Mouse (Mus musculus) limb, embryonic 14.5 days (tissue): ENCODE results near the gene Cep57l1. TPM values are rescaled to one million over a fixed set of nuclear protein-coding genes. Genes with fewer than 3 reads are reported as not detected.
"Not testable (repeated sequence)": the region's sequence is repeated elsewhere in the genome, so short reads cannot be mapped to it uniquely, and the experiment has no call there.

Experiments used
- ATAC-seq: fragments of 200-750 bp; cut with Nextera tagmentation; 2 replicates; pipeline ENCODE4 v1.8.0; 2017; ENCODE audit warnings: low read depth, moderate number of reproducible peaks, moderate TSS enrichment; ENCODE audit not compliant: low FRiP score
- DNase-seq: peaks from one replicate; pipeline ENCODE4 v3.0.0-alpha.2; 2015; ENCODE audit warnings: low spot score
- H3K27ac ChIP-seq: fragments of 300-500 bp; sonication (generic); replicated peaks from 2 replicates; pipeline ENCODE4 v1.5.1; 2014; ENCODE audit warnings: low read depth, mild to moderate bottlenecking, low read length, moderate library complexity, mixed read lengths
- H3K27me3 ChIP-seq: fragments of 300-500 bp; sonication (generic); 2 replicates; pipeline ENCODE4 v1.6.1; 2014; ENCODE audit warnings: low read length, mixed read lengths; ENCODE audit not compliant: control insufficient read depth, insufficient read depth
- H3K36me3 ChIP-seq: fragments of 300-500 bp; sonication (generic); 2 replicates; pipeline ENCODE4 v1.6.1; 2014; ENCODE audit warnings: mild to moderate bottlenecking, low read length, moderate library complexity, mixed read lengths; ENCODE audit not compliant: control insufficient read depth, insufficient read depth
- H3K4me1 ChIP-seq: fragments of 300-500 bp; sonication (generic); 2 replicates; pipeline ENCODE4 v1.6.1; 2014; ENCODE audit warnings: antibody characterized with exemption, low read length, mixed read lengths; ENCODE audit not compliant: control insufficient read depth, insufficient read depth
- H3K4me2 ChIP-seq: fragments of 300-500 bp; sonication (generic); replicated peaks from 2 replicates; pipeline ENCODE4 v1.6.1; 2014; ENCODE audit warnings: low read depth, mild to moderate bottlenecking, low read length, moderate library complexity; ENCODE audit not compliant: severe bottlenecking
- H3K4me3 ChIP-seq: fragments of 300-500 bp; sonication (generic); replicated peaks from 2 replicates; pipeline ENCODE4 v1.5.1; 2014; ENCODE audit warnings: low read length
- H3K9ac ChIP-seq: fragments of 300-500 bp; sonication (generic); 2 replicates; pipeline ENCODE4 v1.6.1; 2014; ENCODE audit warnings: mild to moderate bottlenecking, low read depth, low read length, moderate library complexity; ENCODE audit not compliant: severe bottlenecking
- H3K9me3 ChIP-seq: fragments of 300-500 bp; sonication (generic); 2 replicates; pipeline ENCODE4 v1.6.1; 2016; ENCODE audit warnings: low read length; ENCODE audit not compliant: control insufficient read depth
- POLR2A ChIP-seq: fragments of 200-500 bp; IDR thresholded peaks from 2 replicates; pipeline ENCODE4 v1.8.0; 2012; ENCODE audit warnings: inconsistent platforms, mild to moderate bottlenecking, moderate library complexity, borderline replicate concordance; ENCODE audit not compliant: insufficient read depth, insufficient read length; ENCODE audit errors: extremely low read depth
- WGBS: fragments of 180-500 bp; shearing (Covaris S2); extraction: QIAGEN DNeasy Blood & Tissue Kit; methylation state at CpG from one replicate; pipeline ENCODE4 v1.1.7; 2014; 5-methylcytosine and 5-hydroxymethylcytosine counted together
- polyA plus RNA-seq, 2 experiments: library from polyadenylated mRNA; depleted of rRNA in 1 of 2; stranded (reverse) in 1 of 2; unstranded in 1 of 2; fragments of >200 nt; fragmentation: Nextera tagmentation in 1 of 2; extraction: Ambion mirVana in 1 of 2; gene quantifications; 2 replicates each; pipeline versions ENCODE4 v1.2.1 to v1.2.3; 2012 to 2014

The Cep57l1 gene
- polyA plus RNA-seq, 2 experiments: 13.2 to 16.8 TPM

GRCm38 (mm10) chr10:41822573-41823281, 13.1 kb upstream of the Cep57l1 start:
- ATAC-seq (no peak), DNase-seq (peak; percentile 37)
- H3K9me3 ChIP-seq: no peaks in the 10 kb centered on the region
- TF ChIP-seq POLR2A: no peak
- no peaks in the 10 kb centered on the region for H3K27me3 ChIP-seq
- H3K4me1 ChIP-seq: no peaks in the 10 kb centered on the region
- no peaks in the 10 kb centered on the region for H3K36me3 ChIP-seq
- no peak overlapping the region for H3K27ac ChIP-seq
- H3K4me3 ChIP-seq: no peak overlapping the region
- no peak overlapping the region for H3K4me2 ChIP-seq
- WGBS: 75% methylated on average over 5 of the region's 5 CpGs
- no peak overlapping the region for H3K9ac ChIP-seq

DNA sequence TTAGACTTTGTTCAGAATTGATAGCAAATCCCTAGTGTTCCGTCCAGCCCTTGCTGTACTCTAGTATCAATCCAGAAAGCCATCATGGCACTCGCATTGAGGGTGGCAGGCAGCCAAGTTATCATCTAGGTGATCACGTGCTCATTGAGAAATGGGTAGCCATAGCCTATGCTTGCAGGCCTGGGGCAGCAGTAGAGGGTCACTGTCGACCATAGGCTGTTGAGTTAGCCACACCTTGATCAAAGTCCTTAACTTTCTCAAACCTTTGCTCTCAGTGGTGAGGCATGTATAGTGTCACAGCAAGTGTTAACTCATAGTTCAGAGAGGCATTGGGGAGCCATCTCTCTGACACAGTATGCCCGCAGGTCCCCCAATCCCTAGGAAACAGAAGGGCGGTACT, 11.5 kb upstream of the Cep57l1 start:
- no peak overlapping the region for H3K4me2 ChIP-seq
- ATAC-seq (no peak), DNase-seq (no peak)
- H3K9me3 ChIP-seq: no peaks in the 10 kb centered on the region
- H3K27me3 ChIP-seq: no peaks in the 10 kb centered on the region
- WGBS: 89% methylated on average over 6 of the region's 6 CpGs
- H3K36me3 ChIP-seq: no peaks in the 10 kb centered on the region
- no peak overlapping the region for H3K4me3 ChIP-seq
- no peak for TF ChIP-seq POLR2A
- no peak overlapping the region for H3K27ac ChIP-seq
- no peak overlapping the region for H3K9ac ChIP-seq
- no peaks in the 10 kb centered on the region for H3K4me1 ChIP-seq

GRCm38 (mm10) chr10:41820401-41820800, 10.7 kb upstream of the Cep57l1 start:
- 93% methylated on average over 5 of the region's 5 CpGs for WGBS
- no peak for TF ChIP-seq POLR2A
- Histone ChIP-seq H3K27me3 (no peaks in the 10 kb centered on the region), H3K4me1 (no peaks in the 10 kb centered on the region), H3K4me2 (no peak overlapping the region), H3K9ac (no peak overlapping the region), H3K4me3 (no peak overlapping the region), H3K36me3 (no peaks in the 10 kb centered on the region), H3K27ac (no peak overlapping the region), H3K9me3 (no peaks in the 10 kb centered on the region)
- ATAC-seq: no peak
- DNase-seq: no peak

DNA sequence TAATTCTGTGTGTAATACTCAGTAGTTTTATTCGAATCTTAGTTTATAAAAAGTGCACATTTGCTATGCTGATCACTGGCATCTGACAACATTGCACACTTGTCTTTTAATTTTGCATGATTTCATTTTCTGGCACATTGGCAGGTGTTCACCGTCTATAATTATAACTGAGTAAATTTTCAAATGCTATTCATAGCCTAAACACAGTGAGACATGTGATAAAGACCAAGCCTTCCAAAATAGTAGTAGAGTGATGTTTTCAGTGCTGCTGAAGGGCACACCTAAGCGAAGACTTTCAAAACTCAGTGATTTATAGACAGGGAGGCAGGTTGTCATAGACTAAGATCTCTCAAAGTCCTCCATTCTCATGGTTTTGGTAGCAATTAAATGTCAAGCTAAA, 9.6 kb upstream of the Cep57l1 start:
- WGBS: 76% methylated on average over 3 of the region's 3 CpGs
- H3K27me3 ChIP-seq: no peaks in the 10 kb centered on the region
- ATAC-seq (no peak), DNase-seq (no peak)
- no peak overlapping the region for H3K4me2 ChIP-seq
- no peak overlapping the region for H3K4me3 ChIP-seq
- no peaks in the 10 kb centered on the region for H3K9me3 ChIP-seq
- H3K36me3 ChIP-seq: no peaks in the 10 kb centered on the region
- no peak overlapping the region for H3K27ac ChIP-seq
- no peak overlapping the region for H3K9ac ChIP-seq
- TF ChIP-seq POLR2A: no peak
- no peaks in the 10 kb centered on the region for H3K4me1 ChIP-seq

- not testable (repeated sequence) for ATAC-seq, H3K9ac ChIP-seq, DNase-seq, H3K36me3 ChIP-seq, H3K27me3 ChIP-seq, H3K4me2 ChIP-seq, H3K27ac ChIP-seq, H3K4me1 ChIP-seq, H3K4me3 ChIP-seq, H3K9me3 ChIP-seq
- 89% methylated on average over 6 of the region's 6 CpGs for WGBS
These were observed 9.0 kb upstream of the Cep57l1 start for GRCm38 (mm10) chr10:41818733-41819070.
